Mouse (Mus musculus) hindbrain, postnatal 0 days (tissue): ENCODE measurements at regions not wholly inside any gene's neighbourhood (a gene's known extent, or its start where the extent isn't known, plus 50 kb on each side); places are given as distances from the start of the nearest gene placed in this dataset.
"Not testable (repeated sequence)": the region's sequence is repeated elsewhere in the genome, so short reads cannot be mapped to it uniquely, and the experiment has no call there.

Source experiments
- ATAC-seq: fragments of 200-750 bp; cut with Nextera tagmentation; 2 replicates; pipeline ENCODE4 v1.8.0; 2017; ENCODE audit warnings: mild to moderate bottlenecking, moderate TSS enrichment, moderate library complexity
- DNase-seq: peaks from one replicate; pipeline ENCODE4 v3.0.0-alpha.2; 2015; ENCODE audit warnings: low spot score
- H3K27ac ChIP-seq: fragments of 300-500 bp; sonication (generic); 2 replicates; pipeline ENCODE4 v1.5.1; 2014; ENCODE audit warnings: mild to moderate bottlenecking
- H3K27me3 ChIP-seq: fragments of 300-500 bp; sonication (generic); 2 replicates; pipeline ENCODE4 v1.6.1; 2014; ENCODE audit warnings: low read length, mixed read lengths; ENCODE audit not compliant: insufficient read depth
- H3K36me3 ChIP-seq: fragments of 300-500 bp; sonication (generic); 2 replicates; pipeline ENCODE4 v1.6.1; 2014; ENCODE audit warnings: low read length, mixed read lengths; ENCODE audit not compliant: insufficient read depth
- H3K4me1 ChIP-seq: fragments of 300-500 bp; sonication (generic); 2 replicates; pipeline ENCODE4 v1.6.1; 2014; ENCODE audit warnings: antibody characterized with exemption, low read length, mixed read lengths; ENCODE audit not compliant: insufficient read depth
- H3K4me2 ChIP-seq: fragments of 300-500 bp; sonication (generic); 2 replicates; pipeline ENCODE4 v1.6.1; 2014; ENCODE audit warnings: low read depth, mild to moderate bottlenecking, low read length, moderate library complexity, mixed read lengths
- H3K4me3 ChIP-seq: fragments of 300-500 bp; sonication (generic); 2 replicates; pipeline ENCODE4 v1.5.1; 2014; ENCODE audit warnings: low read length
- H3K9ac ChIP-seq: fragments of 300-500 bp; sonication (generic); replicated peaks from 2 replicates; pipeline ENCODE4 v1.6.1; 2014; ENCODE audit warnings: mild to moderate bottlenecking, low read length, moderate library complexity, mixed read lengths
- H3K9me3 ChIP-seq: fragments of 300-500 bp; sonication (generic); 2 replicates; pipeline ENCODE4 v1.6.1; 2016; ENCODE audit warnings: low read length, mixed read lengths
- CTCF ChIP-seq: IDR thresholded peaks from 2 replicates; pipeline ENCODE4 v1.5.1; 2016; ENCODE audit warnings: antibody characterized with exemption, control low read depth, low read depth
- WGBS: fragments of 180-500 bp; shearing (Covaris S2); extraction: QIAGEN DNeasy Blood & Tissue Kit; methylation state at CpG from one replicate; pipeline ENCODE4 v1.1.7; 2014; 5-methylcytosine and 5-hydroxymethylcytosine counted together

GRCm38 (mm10) chr14:18485526-18485925 lies 153.9 kb upstream of the Ube2e1 start:
- no peak overlapping the region for H3K4me2 ChIP-seq
- TF ChIP-seq CTCF = no peak
- no peak overlapping the region for H3K4me3 ChIP-seq
- DNase-seq = no peak
- ATAC-seq = no peak
- H3K9ac ChIP-seq = no peak overlapping the region
- no peak overlapping the region for H3K27ac ChIP-seq
- no peaks in the 10 kb centered on the region for H3K4me1 ChIP-seq
- no peaks in the 10 kb centered on the region for H3K27me3 ChIP-seq
- H3K36me3 ChIP-seq = no peaks in the 10 kb centered on the region
- H3K9me3 ChIP-seq = no peaks in the 10 kb centered on the region

GRCm38 (mm10) chr14:18476795-18477320 lies 145.2 kb upstream of the Ube2e1 start:
- H3K9ac ChIP-seq = no peak overlapping the region
- no peak for TF ChIP-seq CTCF
- no peak overlapping the region for H3K4me2 ChIP-seq
- no peak overlapping the region for H3K27ac ChIP-seq
- no peak for ATAC-seq
- H3K9me3 ChIP-seq = no peaks in the 10 kb centered on the region
- peak; percentile 21 for DNase-seq
- no peaks in the 10 kb centered on the region for H3K4me1 ChIP-seq
- H3K4me3 ChIP-seq = no peak overlapping the region
- WGBS = 48% methylated on average over 3 of the region's 3 CpGs
- no peaks in the 10 kb centered on the region for H3K27me3 ChIP-seq
- H3K36me3 ChIP-seq = no peaks in the 10 kb centered on the region

- Histone ChIP-seq H3K4me1 (no peaks in the 10 kb centered on the region), H3K36me3 (no peaks in the 10 kb centered on the region), H3K27me3 (no peaks in the 10 kb centered on the region), H3K4me3 (no peak overlapping the region), H3K9me3 (no peaks in the 10 kb centered on the region), H3K27ac (no peak overlapping the region), H3K4me2 (no peak overlapping the region), H3K9ac (no peak overlapping the region)
- DNase-seq (peak; percentile 28), ATAC-seq (no peak)
- no peak for TF ChIP-seq CTCF
- WGBS = 41% methylated on average over 3 of the region's 3 CpGs
Observed at GRCm38 (mm10) chr14:18468611-18469010, 137.0 kb upstream of the Ube2e1 start.

GRCm38 (mm10) chr14:18466864-18467263 lies 135.2 kb upstream of the Ube2e1 start:
- H3K4me3 ChIP-seq, H3K9ac ChIP-seq, DNase-seq, H3K27me3 ChIP-seq, H3K4me2 ChIP-seq, H3K9me3 ChIP-seq, ATAC-seq, H3K36me3 ChIP-seq, H3K27ac ChIP-seq, H3K4me1 ChIP-seq: not testable (repeated sequence)
- WGBS = 83% methylated on average over 4 of the region's 4 CpGs

GRCm38 (mm10) chr14:18464199-18464598 lies 132.5 kb upstream of the Ube2e1 start:
- not testable (repeated sequence) for H3K36me3 ChIP-seq, H3K9ac ChIP-seq, H3K4me1 ChIP-seq, ATAC-seq, H3K9me3 ChIP-seq, H3K4me3 ChIP-seq, H3K27ac ChIP-seq, H3K27me3 ChIP-seq
- H3K4me2 ChIP-seq = peak overlapping the region; percentile 35; the same call in 1 of the 2 replicates
- DNase-seq = peak; percentile 31
- WGBS = 8% methylated on average over 5 of the region's 5 CpGs

- no peak for ATAC-seq
Observed at GRCm38 (mm10) chr14:18463230-18463873, 131.7 kb upstream of the Ube2e1 start.

GRCm38 (mm10) chr14:18462381-18462780 lies 130.7 kb upstream of the Ube2e1 start:
- TF ChIP-seq CTCF = no peak
- Histone ChIP-seq H3K9me3 (no peaks in the 10 kb centered on the region), H3K9ac (no peak overlapping the region), H3K27ac (no peak overlapping the region), H3K27me3 (no peaks in the 10 kb centered on the region), H3K4me1 (no peaks in the 10 kb centered on the region), H3K4me2 (no peak overlapping the region), H3K4me3 (no peak overlapping the region), H3K36me3 (no peaks in the 10 kb centered on the region)
- WGBS = 89% methylated on average over 4 of the region's 4 CpGs
- ATAC-seq (no peak), DNase-seq (no peak)

More at GRCm38 (mm10) chr14:18463230-18463873, 131.7 kb upstream of the Ube2e1 start:
- H3K27ac ChIP-seq = no peak overlapping the region
- TF ChIP-seq CTCF = no peak
- no peaks in the 10 kb centered on the region for H3K4me1 ChIP-seq
- no peaks in the 10 kb centered on the region for H3K27me3 ChIP-seq
- DNase-seq = no peak
- H3K9me3 ChIP-seq = no peaks in the 10 kb centered on the region
- no peaks in the 10 kb centered on the region for H3K36me3 ChIP-seq
- peak overlapping the region; percentile 35 for H3K4me2 ChIP-seq
- no peak overlapping the region for H3K4me3 ChIP-seq
- H3K9ac ChIP-seq = no peak overlapping the region
- 31% methylated on average over 14 of the region's 14 CpGs for WGBS
